Mouse (Mus musculus): ENCODE measurements around the gene Ywhae. TPM values are rescaled to one million over a fixed set of nuclear protein-coding genes. Genes with fewer than 3 reads are reported as not detected.

The Ywhae gene
- total RNA-seq, 1 experiment: 432 TPM

Other genes with a start within 250 kb of the Ywhae start
- gene Prpf8, start 246.1 kb upstream of the Ywhae start, total RNA-seq (2012; rRNA removed): 256 and 338 TPM in 2 replicates
- 0.79 and 0.89 TPM in 2 replicates for gene Rilp, start 222.8 kb upstream of the Ywhae start, total RNA-seq (2012; rRNA removed)
- gene Scarf1, start 219.3 kb upstream of the Ywhae start, total RNA-seq (2012; rRNA removed): 3.1 and 4.3 TPM in 2 replicates
- gene Slc43a2, start 201.2 kb upstream of the Ywhae start, total RNA-seq (2012; rRNA removed): 24.8 and 32.5 TPM in 2 replicates
- 31.3 and 40.3 TPM in 2 replicates for gene Pitpna, start 144.8 kb upstream of the Ywhae start, total RNA-seq (2012; rRNA removed)
- 12.2 and 13.8 TPM in 2 replicates for gene Inpp5k, start 101.9 kb upstream of the Ywhae start, total RNA-seq (2012; rRNA removed)
- gene Myo1c, start 82.4 kb upstream of the Ywhae start, total RNA-seq (2012; rRNA removed): 62.8 and 62.9 TPM in 2 replicates
- gene Crk, start 53.6 kb upstream of the Ywhae start, total RNA-seq (2012; rRNA removed): 68.1 and 71.3 TPM in 2 replicates
- gene Doc2b, start 63.2 kb downstream of the Ywhae start, total RNA-seq (2012; rRNA removed): 0.16 and 0.27 TPM in 2 replicates
- 0.69 and 0.71 TPM in 2 replicates for gene Rph3al, start 205.6 kb downstream of the Ywhae start, total RNA-seq (2012; rRNA removed)

Measured in ES-E14 (cell line).